Mouse (Mus musculus) liver, embryonic 14.5 days (tissue): Measurements from ENCODE around the gene Cd200. TPM values are rescaled to one million over a fixed set of nuclear protein-coding genes. Genes with fewer than 3 reads are reported as not detected.
"Not testable (repeated sequence)": the region's sequence is repeated elsewhere in the genome, so short reads cannot be mapped to it uniquely, and the experiment has no call there.

Experiments
- ATAC-seq: fragments of 200-750 bp; cut with Nextera tagmentation; 2 replicates; pipeline ENCODE4 v1.8.0; 2017; ENCODE audit warnings: moderate number of reproducible peaks, mild to moderate bottlenecking, moderate library complexity; ENCODE audit not compliant: insufficient read depth
- DNase-seq, 3 experiments: peaks; one replicate each; pipeline ENCODE4 v3.0.0-alpha.2; 2012 to 2013; ENCODE audit warnings: low read depth in 3 of 3, low spot score in 3 of 3
- H3K27ac ChIP-seq: fragments of 300-500 bp; sonication (generic); 2 replicates; pipeline ENCODE4 v1.5.1; 2014; ENCODE audit warnings: moderate library complexity, mild to moderate bottlenecking, control low read depth, inconsistent platforms
- H3K27me3 ChIP-seq: fragments of 300-500 bp; sonication (generic); 2 replicates; pipeline ENCODE4 v1.6.1; 2014; ENCODE audit warnings: mild to moderate bottlenecking, low read length, moderate library complexity; ENCODE audit not compliant: control insufficient read depth, insufficient read depth
- H3K36me3 ChIP-seq: fragments of 300-500 bp; sonication (generic); replicated peaks from 2 replicates; pipeline ENCODE4 v1.6.1; 2014; ENCODE audit warnings: low read depth; ENCODE audit not compliant: control insufficient read depth, insufficient read depth
- H3K4me1 ChIP-seq, 2 experiments: fragments of 200-500 bp in 1 of 2; fragments of 300-500 bp in 1 of 2; sonication (generic) in 1 of 2; replicated peaks; 2 replicates each; pipeline ENCODE4 v1.6.1; 2012 to 2014; ENCODE audit warnings: antibody characterized with exemption in 1 of 2, inconsistent platforms in 1 of 2, low read length in 1 of 2; ENCODE audit not compliant: control insufficient read depth in 2 of 2, insufficient read depth in 2 of 2
- H3K4me2 ChIP-seq: fragments of 300-500 bp; sonication (generic); 2 replicates; pipeline ENCODE4 v1.6.1; 2014; ENCODE audit warnings: low read depth, mild to moderate bottlenecking, control low read depth, moderate library complexity
- H3K4me3 ChIP-seq, 2 experiments: fragments of 200-500 bp in 1 of 2; fragments of 300-500 bp in 1 of 2; sonication (generic) in 1 of 2; 2 replicates each; pipeline ENCODE4 v1.5.1; 2012 to 2014; ENCODE audit warnings: low read depth in 2 of 2, low read length in 2 of 2, mild to moderate bottlenecking in 2 of 2, control low read depth in 1 of 2, inconsistent platforms in 1 of 2, moderate library complexity in 1 of 2; ENCODE audit not compliant: insufficient read depth in 1 of 2
- H3K9ac ChIP-seq: fragments of 300-500 bp; sonication (generic); replicated peaks from 2 replicates; pipeline ENCODE4 v1.6.1; 2014; ENCODE audit warnings: mild to moderate bottlenecking, control low read depth, moderate library complexity
- H3K9me3 ChIP-seq: fragments of 300-500 bp; sonication (generic); 2 replicates; pipeline ENCODE4 v1.6.1; 2016; ENCODE audit warnings: low read length, mixed read lengths; ENCODE audit not compliant: control insufficient read depth
- CTCF ChIP-seq: IDR thresholded peaks from 2 replicates; pipeline ENCODE4 v1.5.1; 2016; ENCODE audit warnings: antibody characterized with exemption, low read depth, control low read depth
- EP300 ChIP-seq: IDR thresholded peaks from 2 replicates; pipeline ENCODE4 v1.6.1; 2016; ENCODE audit warnings: antibody characterized with exemption, low read depth
- WGBS: fragments of 180-500 bp; shearing (Covaris S2); extraction: QIAGEN DNeasy Blood & Tissue Kit; methylation state at CpG from one replicate; pipeline ENCODE4 v1.1.7; 2014; ENCODE audit not compliant: insufficient replicate concordance; 5-methylcytosine and 5-hydroxymethylcytosine counted together
- polyA plus RNA-seq, 2 experiments: library from polyadenylated mRNA; depleted of rRNA in 1 of 2; stranded (reverse) in 1 of 2; unstranded in 1 of 2; fragments of >200 nt; fragmentation: Nextera tagmentation in 1 of 2; extraction: Ambion mirVana in 1 of 2; gene quantifications; 2 replicates each; pipeline versions ENCODE4 v1.2.1 to v1.2.3; 2012 to 2014

The Cd200 gene
- polyA plus RNA-seq, 2 experiments: 0.39 to 0.42 TPM

GRCm38 (mm10) chr16:45413497-45413896 lies 4.6 kb upstream of the Cd200 start:
- H3K4me3 ChIP-seq: no peak overlapping the region
- no peaks in the 10 kb centered on the region for H3K4me1 ChIP-seq
- H3K36me3 ChIP-seq: no peaks in the 10 kb centered on the region
- H3K27me3 ChIP-seq: no peaks in the 10 kb centered on the region
- ATAC-seq (no peak), DNase-seq (no peak)
- no peaks in the 10 kb centered on the region for H3K9me3 ChIP-seq
- H3K27ac ChIP-seq: no peak overlapping the region
- H3K9ac ChIP-seq: no peak overlapping the region
- no peak overlapping the region for H3K4me2 ChIP-seq
- no peak for TF ChIP-seq CTCF
- no peak for TF ChIP-seq EP300

- WGBS: 29% methylated on average over 7 of the region's 7 CpGs
- not testable (repeated sequence) for DNase-seq, H3K4me3 ChIP-seq, H3K4me1 ChIP-seq, H3K9ac ChIP-seq, ATAC-seq, H3K27me3 ChIP-seq, H3K27ac ChIP-seq, H3K36me3 ChIP-seq, H3K9me3 ChIP-seq
- peak overlapping the region; percentile 51 for H3K4me2 ChIP-seq
These were observed 202 bp upstream of the Cd200 start for GRCm38 (mm10) chr16:45409064-45409446.

GRCm38 (mm10) chr16:45407645-45408400 lies 1.0 kb downstream of the Cd200 start:
- Histone ChIP-seq H3K4me2 (no peak overlapping the region; the same call in none of the 2 replicates), H3K36me3 (no peaks in the 10 kb centered on the region), H3K27ac (no peak overlapping the region), H3K4me1 (no peaks in the 10 kb centered on the region; a peak in 1 of 4 replicates), H3K9ac (no peak overlapping the region), H3K27me3 (peaks cover 2% of the 10 kb centered on the region; the same call in 1 of the 2 replicates), H3K4me3 (no peak overlapping the region), H3K9me3 (no peaks in the 10 kb centered on the region)
- WGBS: 36% methylated on average over 9 of the region's 9 CpGs
- DNase-seq: no peak
- no peak for ATAC-seq
- TF ChIP-seq EP300 (no peak), CTCF (no peak)

GRCm38 (mm10) chr16:45407091-45407490 lies 1.8 kb downstream of the Cd200 start:
- H3K4me3 ChIP-seq: no peak overlapping the region
- no peaks in the 10 kb centered on the region; a peak in 1 of 4 replicates for H3K4me1 ChIP-seq
- DNase-seq: no peak
- no peak for ATAC-seq
- TF ChIP-seq CTCF (no peak), EP300 (no peak)
- H3K4me2 ChIP-seq: no peak overlapping the region
- no peak overlapping the region for H3K27ac ChIP-seq
- no peak overlapping the region for H3K9ac ChIP-seq
- no peaks in the 10 kb centered on the region for H3K9me3 ChIP-seq
- H3K36me3 ChIP-seq: no peaks in the 10 kb centered on the region
- WGBS: 70% methylated on average over 5 of the region's 5 CpGs
- H3K27me3 ChIP-seq: peaks cover 2% of the 10 kb centered on the region; the same call in 1 of the 2 replicates

GRCm38 (mm10) chr16:45402951-45403350 lies 5.9 kb downstream of the Cd200 start:
- Histone ChIP-seq H3K9me3 (no peaks in the 10 kb centered on the region), H3K4me1 (no peaks in the 10 kb centered on the region), H3K9ac (no peak overlapping the region), H3K36me3 (no peaks in the 10 kb centered on the region), H3K4me3 (no peak overlapping the region), H3K27ac (no peak overlapping the region), H3K27me3 (peaks cover under 1% of the 10 kb centered on the region; the same call in 1 of the 2 replicates), H3K4me2 (no peak overlapping the region)
- no peak for ATAC-seq
- 42% methylated on average over 2 of the region's 2 CpGs for WGBS
- DNase-seq: no peak
- TF ChIP-seq CTCF (no peak), EP300 (no peak)
